Mouse (Mus musculus) liver, embryonic 14.5 days (tissue): ENCODE data around the gene Lasp1.

Experiments used
- CTCF ChIP-seq: IDR thresholded peaks from 2 replicates; pipeline ENCODE4 v1.5.1; 2016; ENCODE audit warnings: antibody characterized with exemption, low read depth, control low read depth
- EP300 ChIP-seq: IDR thresholded peaks from 2 replicates; pipeline ENCODE4 v1.6.1; 2016; ENCODE audit warnings: antibody characterized with exemption, low read depth

- TF ChIP-seq CTCF (no peak), EP300 (no peak)
These were observed 18.6 kb downstream of the Lasp1 start for GRCm38 (mm10) chr11:97817379-97817778.
